Mouse (Mus musculus) erythroblast, embryonic 14.5 days (primary cell): ENCODE measurements at regions not wholly inside any gene's neighbourhood (a gene's known extent, or its start where the extent isn't known, plus 50 kb on each side); places are given as distances from the start of the nearest gene placed in this dataset.

Experiments used
- GATA1 ChIP-seq: IDR thresholded peaks from 2 replicates; pipeline ENCODE4 v1.6.1; 2012; ENCODE audit warnings: low read length, inconsistent platforms, mixed read lengths
- TAL1 ChIP-seq: IDR thresholded peaks from 3 replicates; pipeline ENCODE4 v1.6.1; 2012; ENCODE audit warnings: low read length, inconsistent platforms, mixed read lengths

- TF ChIP-seq GATA1 (no peak), TAL1 (no peak)
Measured at GRCm38 (mm10) chr4:32098233-32098632, 134.3 kb downstream of the Map3k7 start.
